Mouse (Mus musculus): ENCODE results near the gene Ttc19. TPM values are rescaled to one million over a fixed set of nuclear protein-coding genes. Genes with fewer than 3 reads are reported as not detected.
"Not testable (repeated sequence)": the region's sequence is repeated elsewhere in the genome, so short reads cannot be mapped to it uniquely, and the experiment has no call there.

Ttc19 gene
- polyA plus RNA-seq, 2 experiments: 16.7 TPM

- H3K36me3 ChIP-seq (ENCODE audit: control insufficient read depth, insufficient read depth, low read length): peaks cover 12% of the 10 kb centered on the region
- no peak overlapping the region for H3K27ac ChIP-seq (replicated peaks; ENCODE audit: low read depth, low read length)
- DNase-seq (ENCODE audit: low spot score) (no peak), ATAC-seq (ENCODE audit: low FRiP score, low read depth) (no peak)
- 73% methylated on average over 12 of the region's 12 CpGs for WGBS
- no peaks in the 10 kb centered on the region for H3K27me3 ChIP-seq (ENCODE audit: control insufficient read depth, insufficient read depth, low read length)
- TF ChIP-seq POLR2A (IDR thresholded peaks at IDR 0.05; ENCODE audit: borderline replicate concordance, extremely low read depth, insufficient read depth, insufficient read length): no peak
- no peak overlapping the region for H3K9ac ChIP-seq (ENCODE audit: low read depth, low read length, severe bottlenecking)
- no peak overlapping the region for H3K4me3 ChIP-seq (replicated peaks; ENCODE audit: low read length)
- no peak overlapping the region for H3K4me2 ChIP-seq (replicated peaks; ENCODE audit: low read depth, low read length, severe bottlenecking)
- H3K9me3 ChIP-seq (ENCODE audit: control insufficient read depth, low read length): no peaks in the 10 kb centered on the region
- H3K4me1 ChIP-seq (ENCODE audit: control insufficient read depth, insufficient read depth, low read length): no peaks in the 10 kb centered on the region
Observed at GRCm38 (mm10) chr11:62269097-62269496, 12.2 kb upstream of the Ttc19 start.

- no peak overlapping the region for H3K27ac ChIP-seq (replicated peaks; ENCODE audit: low read depth, low read length)
- H3K4me3 ChIP-seq (replicated peaks; ENCODE audit: low read length): no peak overlapping the region
- H3K9me3 ChIP-seq (ENCODE audit: control insufficient read depth, low read length): no peaks in the 10 kb centered on the region
- no peak for TF ChIP-seq POLR2A (IDR thresholded peaks at IDR 0.05; ENCODE audit: borderline replicate concordance, extremely low read depth, insufficient read depth, insufficient read length)
- ATAC-seq (ENCODE audit: low FRiP score, low read depth) (no peak), DNase-seq (ENCODE audit: low spot score) (no peak)
- H3K36me3 ChIP-seq (ENCODE audit: control insufficient read depth, insufficient read depth, low read length): peaks cover 12% of the 10 kb centered on the region
- H3K4me2 ChIP-seq (replicated peaks; ENCODE audit: low read depth, low read length, severe bottlenecking): no peak overlapping the region
- no peak overlapping the region for H3K9ac ChIP-seq (ENCODE audit: low read depth, low read length, severe bottlenecking)
- no peaks in the 10 kb centered on the region for H3K4me1 ChIP-seq (ENCODE audit: control insufficient read depth, insufficient read depth, low read length)
- no peaks in the 10 kb centered on the region for H3K27me3 ChIP-seq (ENCODE audit: control insufficient read depth, insufficient read depth, low read length)
- WGBS: 52% methylated on average over 5 of the region's 5 CpGs
Observed at GRCm38 (mm10) chr11:62270851-62271250, 10.4 kb upstream of the Ttc19 start.

- TF ChIP-seq POLR2A (IDR thresholded peaks at IDR 0.05; ENCODE audit: borderline replicate concordance, extremely low read depth, insufficient read depth, insufficient read length): no peak
- Histone ChIP-seq H3K9me3 (ENCODE audit: control insufficient read depth, low read length) (no peaks in the 10 kb centered on the region), H3K27me3 (ENCODE audit: control insufficient read depth, insufficient read depth, low read length) (no peaks in the 10 kb centered on the region), H3K4me3 (replicated peaks; ENCODE audit: low read length) (no peak overlapping the region), H3K4me1 (ENCODE audit: control insufficient read depth, insufficient read depth, low read length) (peaks cover 1% of the 10 kb centered on the region; the same call in 1 of the 2 replicates), H3K9ac (ENCODE audit: low read depth, low read length, severe bottlenecking) (no peak overlapping the region), H3K4me2 (replicated peaks; ENCODE audit: low read depth, low read length, severe bottlenecking) (no peak overlapping the region), H3K27ac (replicated peaks; ENCODE audit: low read depth, low read length) (no peak overlapping the region), H3K36me3 (ENCODE audit: control insufficient read depth, insufficient read depth, low read length) (no peaks in the 10 kb centered on the region)
- WGBS: 66% methylated on average over 8 of the region's 8 CpGs
- DNase-seq (ENCODE audit: low spot score): no peak
- no peak for ATAC-seq (ENCODE audit: low FRiP score, low read depth)
Observed at GRCm38 (mm10) chr11:62277086-62277485, 4.2 kb upstream of the Ttc19 start.

- Histone ChIP-seq H3K9ac (ENCODE audit: low read depth, low read length, severe bottlenecking) (no peak overlapping the region), H3K27me3 (ENCODE audit: control insufficient read depth, insufficient read depth, low read length) (no peaks in the 10 kb centered on the region), H3K9me3 (ENCODE audit: control insufficient read depth, low read length) (no peaks in the 10 kb centered on the region), H3K4me1 (ENCODE audit: control insufficient read depth, insufficient read depth, low read length) (peaks cover 3% of the 10 kb centered on the region; the same call in 1 of the 2 replicates), H3K4me2 (replicated peaks; ENCODE audit: low read depth, low read length, severe bottlenecking) (no peak overlapping the region), H3K36me3 (ENCODE audit: control insufficient read depth, insufficient read depth, low read length) (no peaks in the 10 kb centered on the region), H3K4me3 (replicated peaks; ENCODE audit: low read length) (no peak overlapping the region), H3K27ac (replicated peaks; ENCODE audit: low read depth, low read length) (no peak overlapping the region)
- DNase-seq (ENCODE audit: low spot score) (peak; percentile 39), ATAC-seq (ENCODE audit: low FRiP score, low read depth) (no peak)
- 20% methylated on average over 5 of the region's 5 CpGs for WGBS
- TF ChIP-seq POLR2A (IDR thresholded peaks at IDR 0.05; ENCODE audit: borderline replicate concordance, extremely low read depth, insufficient read depth, insufficient read length): no peak
Observed at GRCm38 (mm10) chr11:62278027-62278426, 3.2 kb upstream of the Ttc19 start.

- Histone ChIP-seq H3K4me2 (replicated peaks; ENCODE audit: low read depth, low read length, severe bottlenecking) (peak overlapping the region; percentile 87), H3K9ac (ENCODE audit: low read depth, low read length, severe bottlenecking) (peak overlapping the region; percentile 78), H3K4me1 (ENCODE audit: control insufficient read depth, insufficient read depth, low read length) (peaks cover 3% of the 10 kb centered on the region; the same call in 1 of the 2 replicates), H3K9me3 (ENCODE audit: control insufficient read depth, low read length) (no peaks in the 10 kb centered on the region), H3K27ac (replicated peaks; ENCODE audit: low read depth, low read length) (peak overlapping the region; percentile 92), H3K4me3 (replicated peaks; ENCODE audit: low read length) (peak overlapping the region; percentile 85), H3K27me3 (ENCODE audit: control insufficient read depth, insufficient read depth, low read length) (no peaks in the 10 kb centered on the region), H3K36me3 (ENCODE audit: control insufficient read depth, insufficient read depth, low read length) (peaks cover 27% of the 10 kb centered on the region)
- TF ChIP-seq POLR2A (IDR thresholded peaks at IDR 0.05; ENCODE audit: borderline replicate concordance, extremely low read depth, insufficient read depth, insufficient read length): no peak
- ATAC-seq (ENCODE audit: low FRiP score, low read depth) (peak; percentile 53), DNase-seq (ENCODE audit: low spot score) (peak; percentile 26)
- 1% methylated on average over 32 of the region's 57 CpGs for WGBS
Observed at GRCm38 (mm10) chr11:62281601-62281997, 326 bp downstream of the Ttc19 start.

- H3K9me3 ChIP-seq (ENCODE audit: control insufficient read depth, low read length); H3K27ac ChIP-seq (replicated peaks; ENCODE audit: low read depth, low read length); H3K27me3 ChIP-seq (ENCODE audit: control insufficient read depth, insufficient read depth, low read length); DNase-seq (ENCODE audit: low spot score); H3K4me1 ChIP-seq (ENCODE audit: control insufficient read depth, insufficient read depth, low read length); H3K9ac ChIP-seq (ENCODE audit: low read depth, low read length, severe bottlenecking); H3K4me3 ChIP-seq (replicated peaks; ENCODE audit: low read length); H3K4me2 ChIP-seq (replicated peaks; ENCODE audit: low read depth, low read length, severe bottlenecking); ATAC-seq (ENCODE audit: low FRiP score, low read depth): not testable (repeated sequence)
- H3K36me3 ChIP-seq (ENCODE audit: control insufficient read depth, insufficient read depth, low read length): peaks cover 39% of the 10 kb centered on the region
- WGBS: 39% methylated on average over 3 of the region's 3 CpGs
Observed at GRCm38 (mm10) chr11:62284020-62284419, 2.7 kb downstream of the Ttc19 start.

All from limb, embryonic 14.5 days (tissue).